Mouse (Mus musculus): Measurements from ENCODE around the gene 4930535I16Rik.
"Not testable (repeated sequence)": the region's sequence is repeated elsewhere in the genome, so short reads cannot be mapped to it uniquely, and the experiment has no call there.

4930535I16Rik gene

DNA sequence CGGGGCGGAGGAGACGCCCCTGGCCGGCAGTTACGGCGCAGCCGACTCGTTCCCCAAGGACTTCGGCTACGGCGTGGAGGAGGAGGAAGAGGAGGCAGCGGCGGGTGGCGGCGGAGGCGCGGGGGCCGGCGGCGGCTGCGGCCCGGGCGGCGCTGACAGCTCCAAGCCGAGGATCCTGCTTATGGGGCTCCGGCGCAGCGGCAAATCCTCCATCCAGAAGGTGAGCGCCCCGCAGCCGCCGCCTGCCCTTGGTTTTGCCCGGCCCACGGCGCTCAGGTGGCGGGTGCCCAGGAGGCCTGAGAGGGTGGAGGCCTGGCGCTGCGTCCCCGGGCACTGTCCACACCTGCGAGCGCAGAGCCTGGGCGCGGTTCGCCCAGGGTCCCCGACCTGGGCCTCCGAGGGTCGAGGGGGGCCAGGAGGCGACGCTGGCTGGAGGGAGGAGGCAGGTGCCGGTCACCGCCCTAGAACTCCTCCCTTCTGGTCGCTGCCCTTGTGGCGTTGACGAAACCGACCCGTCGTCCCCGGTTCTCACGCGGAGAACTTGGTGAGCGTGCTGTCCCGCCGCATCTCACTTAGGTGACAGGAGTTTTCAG lies at the start of gene 4930535I16Rik:
TSS of gene 4930535I16Rik (minus strand) at position 475 of the 593 bp plus-strand sequence.
- DNase-seq (ENCODE audit: low spot score in 2 of 2): no peak

GRCm38 (mm10) chr4:123962721-123963120 lies 44.9 kb upstream of the 4930535I16Rik start:
- no peak for DNase-seq (ENCODE audit: low spot score in 2 of 2)

DNA sequence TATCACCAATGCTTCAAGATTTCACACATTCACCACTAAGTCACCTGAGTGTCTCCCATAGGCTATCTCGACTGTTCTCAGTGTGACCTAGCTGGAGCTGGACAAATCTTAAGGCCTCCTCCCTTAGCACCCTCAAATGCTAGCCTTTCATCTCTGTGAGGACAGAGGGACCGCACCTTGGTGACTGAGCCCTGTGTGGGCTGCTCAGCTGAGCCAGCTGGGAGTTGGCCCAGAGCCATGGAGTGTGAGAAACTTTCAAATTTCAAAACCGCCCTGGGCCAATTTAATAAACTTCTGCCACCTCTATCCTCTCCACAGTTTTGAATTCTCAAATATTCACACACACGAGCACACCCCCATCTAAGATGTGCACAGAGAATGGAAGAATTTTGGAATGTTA lies 43.1 kb upstream of the 4930535I16Rik start:
- DNase-seq (ENCODE audit: low spot score in 2 of 2): no peak

GRCm38 (mm10) chr4:123957891-123958290 lies 40.1 kb upstream of the 4930535I16Rik start:
- DNase-seq (ENCODE audit: low spot score in 2 of 2): no peak

GRCm38 (mm10) chr4:123957492-123957808 lies 39.6 kb upstream of the 4930535I16Rik start:
- DNase-seq (ENCODE audit: low spot score in 2 of 2): no peak

DNA sequence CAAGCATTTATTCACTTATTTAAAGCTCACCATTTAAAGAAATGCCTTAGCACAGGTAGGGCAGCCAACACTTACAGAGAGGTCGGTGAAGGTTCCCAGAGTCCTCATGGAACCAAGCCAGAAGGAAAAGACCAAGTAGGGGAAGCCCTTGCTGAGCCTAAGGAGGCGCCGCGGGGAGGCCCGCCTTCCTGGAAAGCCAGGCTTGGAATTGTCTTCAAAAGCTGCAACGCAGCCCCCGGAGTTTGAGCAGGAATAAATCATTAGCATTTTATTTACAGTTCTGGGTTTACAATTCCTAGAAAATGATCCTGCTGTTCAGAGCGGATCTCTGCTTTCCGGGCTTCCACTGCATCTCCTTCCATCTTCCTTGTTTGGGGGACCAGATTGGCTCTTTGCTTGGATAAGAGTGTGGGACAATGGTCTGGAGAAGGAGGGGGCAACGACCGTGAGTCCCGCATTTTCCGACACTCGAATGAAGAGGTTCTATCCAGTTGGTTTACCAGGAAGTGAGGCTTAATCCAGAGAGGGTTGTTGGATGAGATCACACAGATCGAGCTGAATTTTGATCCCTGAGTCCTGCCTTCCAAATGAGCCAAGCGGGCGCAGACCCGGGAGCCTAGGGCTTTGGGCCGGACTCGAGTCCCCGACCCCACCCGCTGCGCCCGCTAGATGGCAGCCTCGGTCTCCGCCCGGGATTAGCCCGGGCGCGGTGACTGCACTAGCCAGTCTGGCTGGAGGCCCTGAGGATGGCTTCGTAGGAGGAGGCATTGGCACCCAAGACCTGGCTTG lies 39.1 kb upstream of the 4930535I16Rik start:
- DNase-seq (ENCODE audit: low spot score in 2 of 2): peak; percentile 33 to 76

GRCm38 (mm10) chr4:123952059-123952458 lies 34.2 kb upstream of the 4930535I16Rik start:
- no peak for DNase-seq (ENCODE audit: low spot score in 2 of 2)

GRCm38 (mm10) chr4:123949649-123950048 lies 31.8 kb upstream of the 4930535I16Rik start:
- DNase-seq (ENCODE audit: low spot score in 2 of 2): no peak

GRCm38 (mm10) chr4:123948901-123949300 lies 31.1 kb upstream of the 4930535I16Rik start:
- DNase-seq (ENCODE audit: low spot score in 2 of 2): no peak

GRCm38 (mm10) chr4:123947149-123947548 lies 29.3 kb upstream of the 4930535I16Rik start:
- no peak for DNase-seq (ENCODE audit: low spot score in 2 of 2)

DNA sequence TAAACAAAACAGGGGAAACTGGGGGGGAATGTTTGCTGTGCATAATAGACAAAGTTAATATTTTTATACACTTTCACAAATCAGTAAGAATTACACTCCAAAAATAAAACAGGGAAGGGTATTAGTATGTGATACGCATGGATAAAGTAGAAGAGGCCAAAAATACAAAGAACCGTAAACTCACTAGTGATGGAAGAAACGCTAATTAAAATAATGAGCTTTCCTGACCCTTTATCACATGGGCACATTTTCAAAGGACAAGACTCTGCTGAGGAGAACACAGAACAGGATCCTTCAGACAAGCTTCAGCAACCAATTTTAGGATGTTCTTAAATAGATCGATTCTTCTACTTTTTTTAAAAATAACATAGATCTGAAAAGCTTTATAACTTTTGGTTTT lies 28.9 kb upstream of the 4930535I16Rik start:
- DNase-seq (ENCODE audit: low spot score in 2 of 2): no peak

GRCm38 (mm10) chr4:123940878-123941277 lies 23.1 kb upstream of the 4930535I16Rik start:
- DNase-seq (ENCODE audit: low spot score in 2 of 2): not testable (repeated sequence)

- peak; percentile 25 to 75 for DNase-seq (ENCODE audit: low spot score in 2 of 2)
These were observed 22.0 kb upstream of the 4930535I16Rik start for GRCm38 (mm10) chr4:123939838-123940237.

- no peak for DNase-seq (ENCODE audit: low spot score in 2 of 2)
These were observed 18.2 kb upstream of the 4930535I16Rik start for GRCm38 (mm10) chr4:123936059-123936458.

GRCm38 (mm10) chr4:123934306-123934705 lies 16.5 kb upstream of the 4930535I16Rik start:
- DNase-seq (ENCODE audit: low spot score in 2 of 2): no peak

DNA sequence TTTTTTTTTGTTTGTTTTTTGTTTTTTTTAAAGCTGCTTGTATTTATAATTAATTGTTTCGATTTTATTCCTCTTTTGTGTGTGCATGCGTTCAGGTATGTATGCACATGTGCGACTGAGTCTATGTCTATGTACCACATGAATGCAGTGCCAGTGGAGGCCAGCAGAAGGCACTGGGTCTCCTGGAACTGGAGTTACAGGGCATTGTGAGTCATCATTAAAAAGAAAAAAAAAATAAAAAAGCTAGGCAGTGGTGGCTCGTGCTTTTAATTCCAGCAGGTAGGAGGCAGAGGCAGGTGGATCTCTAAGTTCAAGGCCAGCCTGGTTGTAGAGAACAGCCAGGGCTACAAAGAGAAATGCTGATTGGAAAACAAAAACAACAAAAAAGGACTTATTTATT lies 12.2 kb upstream of the 4930535I16Rik start:
- DNase-seq (ENCODE audit: low spot score in 2 of 2): no peak

- DNase-seq (ENCODE audit: low spot score in 2 of 2): no peak
These were observed 10.1 kb upstream of the 4930535I16Rik start for GRCm38 (mm10) chr4:123927961-123928360.

DNA sequence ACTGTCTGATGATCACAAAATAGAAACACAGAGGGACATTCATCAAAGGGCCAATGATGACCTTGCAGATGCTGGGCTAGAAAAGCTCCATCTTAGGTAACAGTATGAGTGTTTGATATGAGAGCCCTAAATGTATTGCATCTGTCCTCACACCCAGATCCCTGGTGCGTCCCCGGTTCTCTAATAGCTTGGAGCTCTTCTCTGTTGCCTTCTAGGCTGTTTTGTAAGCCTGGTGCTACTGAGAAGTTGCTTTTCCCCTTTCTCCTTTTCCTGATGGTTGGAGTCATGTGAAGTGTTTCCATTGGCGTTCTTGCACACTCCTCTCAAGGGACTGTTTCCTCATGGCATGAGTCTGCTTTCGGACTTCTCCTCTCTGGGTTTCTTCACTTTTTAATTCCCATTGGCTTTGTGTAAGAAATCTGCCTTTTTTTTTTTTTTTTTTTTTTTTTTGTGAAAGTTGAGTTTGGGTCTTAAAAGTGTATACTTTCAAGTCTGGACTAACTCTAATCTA lies 3.3 kb upstream of the 4930535I16Rik start:
- DNase-seq (ENCODE audit: low spot score in 2 of 2): no peak

- DNase-seq (ENCODE audit: low spot score in 2 of 2): no peak
These were observed 1.0 kb upstream of the 4930535I16Rik start for GRCm38 (mm10) chr4:123918851-123919250.

DNA sequence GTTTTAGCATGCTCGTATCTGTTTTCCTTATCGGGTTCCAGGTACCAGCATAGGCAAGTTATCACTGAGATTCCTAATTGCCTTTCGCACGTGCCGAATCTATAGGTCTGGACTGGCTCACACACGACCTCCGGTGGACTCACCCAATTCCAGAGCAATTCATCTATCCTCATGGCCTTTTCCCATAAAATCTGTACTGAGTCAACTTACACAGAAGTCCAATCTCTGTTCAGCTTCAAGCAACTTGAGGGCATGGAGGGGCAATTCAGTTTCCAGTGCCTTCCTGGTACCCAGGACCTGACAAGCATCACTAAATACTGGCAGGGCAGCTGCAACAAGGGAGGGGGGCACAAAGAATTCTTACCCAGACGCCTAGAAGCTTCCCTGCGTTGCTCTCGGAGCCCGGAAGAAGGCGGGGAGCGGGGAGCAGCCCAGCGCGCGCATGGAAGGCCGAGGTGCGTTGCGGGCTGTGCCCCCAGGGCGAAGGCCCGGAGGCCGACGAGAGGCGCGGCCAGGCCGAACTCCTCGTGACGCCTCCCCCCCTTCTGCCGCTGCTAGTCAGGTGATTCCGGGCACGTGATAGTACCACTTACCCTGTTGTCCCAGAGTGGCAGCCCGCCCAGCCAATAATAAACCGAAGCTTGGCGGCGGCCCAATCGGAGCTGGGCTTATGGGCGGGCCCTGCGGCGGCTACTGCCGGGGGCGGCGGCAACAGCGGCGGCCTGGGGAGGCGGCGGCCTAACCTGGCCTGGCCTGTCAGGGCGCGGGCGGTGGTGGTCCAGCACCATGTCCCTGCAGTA lies 874 bp downstream of the 4930535I16Rik start, which contains the start of gene Rragc:
TSS of gene Rragc (plus strand) at position 699 of the 800 bp plus-strand sequence.
- DNase-seq (ENCODE audit: low spot score in 2 of 2): peak; percentile 99 to 100

GRCm38 (mm10) chr4:123912431-123912830 lies 5.4 kb downstream of the 4930535I16Rik start:
- no peak for DNase-seq (ENCODE audit: low spot score in 2 of 2)

DNA sequence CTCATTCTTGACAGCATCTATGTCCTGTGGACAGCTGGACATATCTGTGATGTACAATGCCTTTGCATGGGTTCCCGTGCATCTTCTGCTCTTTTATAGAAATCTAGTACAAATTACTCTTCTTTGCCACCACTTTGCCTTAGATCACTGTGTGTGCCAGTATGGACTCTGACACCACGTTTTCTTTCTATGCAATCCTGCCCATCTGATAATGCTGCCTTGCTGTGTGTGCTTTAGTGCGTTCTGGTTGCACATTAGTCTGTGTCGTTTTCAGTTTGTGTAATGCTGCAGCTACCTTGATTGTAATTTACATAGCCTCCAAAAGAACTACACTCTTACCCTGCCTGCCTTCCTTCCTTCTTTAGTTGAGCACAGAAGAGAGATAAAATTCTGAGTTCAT lies 6.3 kb downstream of the 4930535I16Rik start:
- no peak for DNase-seq (ENCODE audit: low spot score in 2 of 2)

All from frontal cortex, postnatal 10 days (tissue).